Mouse (Mus musculus): ENCODE measurements around the gene Bcl2l13. TPM values are rescaled to one million over a fixed set of nuclear protein-coding genes. Genes with fewer than 3 reads are reported as not detected.
"Not testable (repeated sequence)": the region's sequence is repeated elsewhere in the genome, so short reads cannot be mapped to it uniquely, and the experiment has no call there.

Bcl2l13 gene
- polyA plus RNA-seq, 1 experiment from 2014 or later, result 25.7 TPM

DNA sequence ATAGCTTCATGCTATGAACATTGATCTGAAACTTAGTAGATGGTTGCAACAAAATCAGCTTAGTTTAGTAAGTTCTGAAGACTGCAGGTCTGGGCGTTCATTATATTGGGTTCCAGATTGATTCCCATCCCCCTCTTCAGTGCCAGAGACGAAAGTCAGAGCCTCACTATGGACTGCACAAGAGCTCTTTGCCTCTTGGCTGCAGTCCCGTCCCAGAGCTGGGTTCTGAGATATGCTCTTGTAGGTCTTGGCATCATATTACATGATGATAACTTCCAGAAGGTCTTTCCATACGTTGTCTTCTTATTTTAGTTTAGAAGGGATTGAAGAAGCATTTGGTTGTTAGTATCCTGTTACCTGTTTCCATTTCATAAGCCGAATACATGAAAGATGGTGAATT lies 43.0 kb downstream of the Bcl2l13 start:
- peaks cover 9% of the 10 kb centered on the region; the same call in 1 of the 2 replicates for H3K36me3 ChIP-seq
- H3K4me3 ChIP-seq (replicated peaks), result no peak overlapping the region
- 69% methylated on average over 5 of the region's 5 CpGs for WGBS

DNA sequence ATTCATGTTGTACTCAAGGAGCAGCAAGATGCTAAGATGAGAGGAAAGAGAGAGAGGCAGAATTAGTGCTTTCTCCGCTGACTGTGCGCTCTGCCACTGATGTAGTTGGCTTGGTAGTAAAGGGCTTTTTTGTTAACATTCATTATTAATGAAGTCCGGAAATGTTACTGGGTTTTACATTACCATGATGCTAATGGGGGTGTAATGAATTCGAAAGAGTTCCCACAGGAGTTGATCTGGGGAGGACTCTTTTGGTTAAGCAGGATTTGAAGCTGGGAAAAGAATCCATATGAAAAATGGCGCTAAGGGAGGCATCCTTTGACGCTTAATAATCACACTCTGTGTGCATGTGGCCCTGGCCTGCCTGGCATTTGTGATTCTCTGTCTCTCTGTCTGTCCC lies 48.4 kb downstream of the Bcl2l13 start:
- peaks cover 20% of the 10 kb centered on the region; the same call in 1 of the 2 replicates for H3K36me3 ChIP-seq
- 92% methylated on average over 6 of the region's 6 CpGs for WGBS
- no peak overlapping the region for H3K27ac ChIP-seq
- no peaks in the 10 kb centered on the region for H3K27me3 ChIP-seq (replicated peaks)
- H3K9me3 ChIP-seq, result no peaks in the 10 kb centered on the region
- ATAC-seq, result no peak
- no peak overlapping the region for H3K4me2 ChIP-seq (replicated peaks)
- no peak overlapping the region for H3K9ac ChIP-seq
- H3K4me3 ChIP-seq (replicated peaks), result no peak overlapping the region
- H3K4me1 ChIP-seq (replicated peaks), result no peaks in the 10 kb centered on the region

More for the DNA sequence above, 43.0 kb downstream of the Bcl2l13 start:
- no peaks in the 10 kb centered on the region for H3K9me3 ChIP-seq
- no peak overlapping the region for H3K4me2 ChIP-seq (replicated peaks)
- no peak for ATAC-seq
- no peaks in the 10 kb centered on the region for H3K4me1 ChIP-seq (replicated peaks)
- H3K27ac ChIP-seq, result no peak overlapping the region
- H3K9ac ChIP-seq, result no peak overlapping the region
- H3K27me3 ChIP-seq (replicated peaks), result no peaks in the 10 kb centered on the region

DNA sequence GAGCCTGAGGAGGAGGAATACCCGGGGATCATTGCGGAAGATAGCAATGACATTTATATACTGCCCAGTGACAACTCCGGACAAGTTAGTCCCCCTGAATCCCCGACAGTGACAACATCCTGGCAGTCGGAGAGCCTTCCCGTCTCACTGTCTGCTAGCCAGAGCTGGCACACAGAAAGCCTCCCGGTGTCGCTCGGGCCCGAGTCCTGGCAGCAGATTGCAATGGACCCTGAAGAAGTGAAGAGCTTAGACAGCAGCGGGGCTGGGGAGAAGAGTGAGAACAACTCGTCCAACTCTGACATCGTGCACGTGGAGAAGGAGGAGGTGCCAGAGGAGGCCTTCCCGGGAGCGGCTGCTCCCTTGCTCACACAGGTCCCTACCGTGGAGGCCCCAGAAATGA lies 50.7 kb downstream of the Bcl2l13 start:
- no peak overlapping the region for H3K4me2 ChIP-seq (replicated peaks)

GRCm38 (mm10) chr6:120894089-120894488 lies 58.1 kb downstream of the Bcl2l13 start:
- no peak overlapping the region for H3K27ac ChIP-seq
- peaks cover 9% of the 10 kb centered on the region for H3K36me3 ChIP-seq

More for the DNA sequence above, 50.7 kb downstream of the Bcl2l13 start:
- ATAC-seq, result no peak
- Histone ChIP-seq H3K27ac (no peak overlapping the region), H3K36me3 (peaks cover 19% of the 10 kb centered on the region; the same call in 1 of the 2 replicates), H3K9me3 (no peaks in the 10 kb centered on the region), H3K27me3 (replicated peaks) (no peaks in the 10 kb centered on the region), H3K4me3 (replicated peaks) (no peak overlapping the region), H3K9ac (no peak overlapping the region), H3K4me1 (replicated peaks) (no peaks in the 10 kb centered on the region)
- WGBS, result 86% methylated on average over 17 of the region's 17 CpGs

GRCm38 (mm10) chr6:120894524-120894923 lies 58.5 kb downstream of the Bcl2l13 start:
- Histone ChIP-seq H3K27ac (no peak overlapping the region), H3K4me1 (replicated peaks) (no peaks in the 10 kb centered on the region), H3K9ac (no peak overlapping the region), H3K9me3 (no peaks in the 10 kb centered on the region), H3K4me3 (replicated peaks) (no peak overlapping the region), H3K36me3 (peaks cover 9% of the 10 kb centered on the region), H3K4me2 (replicated peaks) (no peak overlapping the region), H3K27me3 (replicated peaks) (no peaks in the 10 kb centered on the region)
- WGBS, result 79% methylated on average over 9 of the region's 9 CpGs
- no peak for ATAC-seq

More at GRCm38 (mm10) chr6:120894089-120894488, 58.1 kb downstream of the Bcl2l13 start:
- ATAC-seq, result no peak
- Histone ChIP-seq H3K4me1 (replicated peaks) (no peaks in the 10 kb centered on the region), H3K27me3 (replicated peaks) (no peaks in the 10 kb centered on the region), H3K9me3 (no peaks in the 10 kb centered on the region), H3K4me3 (replicated peaks) (no peak overlapping the region), H3K9ac (no peak overlapping the region), H3K4me2 (replicated peaks) (no peak overlapping the region)
- WGBS, result 94% methylated on average over 9 of the region's 9 CpGs

DNA sequence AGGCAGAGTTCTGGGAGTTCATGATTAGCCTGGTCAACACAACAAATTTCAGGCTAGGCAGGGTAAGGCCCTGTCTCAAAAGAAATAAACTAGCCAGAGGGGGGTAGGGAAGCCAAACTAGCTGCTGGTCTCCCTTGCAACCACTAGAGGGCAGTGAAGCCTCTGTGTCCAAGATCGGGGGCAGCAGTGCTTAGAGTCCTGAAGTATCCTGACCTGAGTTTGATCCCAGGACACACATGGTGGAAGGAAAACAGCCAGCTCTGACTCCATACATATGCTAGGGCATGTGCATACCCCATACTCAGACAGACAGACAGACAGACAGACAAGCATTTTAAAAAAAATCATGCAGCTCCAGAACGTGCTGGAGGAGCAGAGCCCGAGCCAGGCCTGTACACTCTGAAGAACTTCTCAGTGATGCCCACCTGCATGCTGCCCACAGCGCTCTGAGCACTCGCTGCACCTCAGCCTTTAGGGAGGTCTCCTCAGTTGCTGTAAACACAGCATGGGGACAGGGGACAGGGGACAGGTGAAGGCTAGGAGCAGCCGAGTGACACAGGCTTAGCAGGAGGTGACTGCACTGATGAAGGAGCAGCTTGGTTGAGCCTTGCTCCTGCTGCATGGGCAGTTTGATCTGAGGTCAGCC lies 62.3 kb downstream of the Bcl2l13 start:
- no peak overlapping the region for H3K4me3 ChIP-seq (replicated peaks)
- H3K4me2 ChIP-seq (replicated peaks), result no peak overlapping the region
- H3K27ac ChIP-seq, result no peak overlapping the region
- no peak overlapping the region for H3K9ac ChIP-seq
- peak; percentile 23 for ATAC-seq
- peaks cover 7% of the 10 kb centered on the region; the same call in 1 of the 2 replicates for H3K36me3 ChIP-seq
- 70% methylated on average over 6 of the region's 6 CpGs for WGBS
- H3K4me1 ChIP-seq (replicated peaks), result no peaks in the 10 kb centered on the region; the same call in 1 of the 2 replicates
- no peaks in the 10 kb centered on the region for H3K9me3 ChIP-seq
- H3K27me3 ChIP-seq (replicated peaks), result no peaks in the 10 kb centered on the region

- H3K9ac ChIP-seq, result no peak overlapping the region
- 82% methylated on average over 14 of the region's 14 CpGs for WGBS
- H3K27me3 ChIP-seq (replicated peaks), result no peaks in the 10 kb centered on the region
- no peak overlapping the region for H3K27ac ChIP-seq
- H3K36me3 ChIP-seq, result no peaks in the 10 kb centered on the region
- no peak for ATAC-seq
- no peak overlapping the region for H3K4me2 ChIP-seq (replicated peaks)
- H3K4me3 ChIP-seq (replicated peaks), result no peak overlapping the region
- H3K4me1 ChIP-seq (replicated peaks), result no peaks in the 10 kb centered on the region; the same call in 1 of the 2 replicates
- H3K9me3 ChIP-seq, result no peaks in the 10 kb centered on the region
These were observed 66.0 kb downstream of the Bcl2l13 start for GRCm38 (mm10) chr6:120901776-120902645.

DNA sequence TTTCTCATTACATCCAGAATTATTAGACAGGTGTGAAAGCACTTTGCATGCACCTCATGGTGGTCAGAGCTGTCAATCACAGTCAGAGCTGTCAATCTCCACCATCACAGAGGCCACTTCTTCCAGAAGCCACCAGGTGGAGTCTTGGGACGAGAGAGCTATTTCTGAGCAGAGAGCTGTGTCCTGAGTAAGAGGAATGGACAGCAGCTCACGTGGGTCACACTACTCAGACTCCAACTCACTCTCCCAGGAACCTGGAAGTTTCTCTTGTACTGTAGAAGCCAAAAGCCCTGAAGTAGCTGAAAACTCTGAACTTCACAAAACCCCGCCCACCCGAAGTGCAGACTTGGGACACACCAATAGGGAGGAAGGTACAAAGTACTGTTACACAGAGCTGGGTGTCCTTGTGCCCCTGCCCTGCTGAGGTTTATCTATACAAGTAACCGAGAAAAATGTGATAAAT lies 67.5 kb downstream of the Bcl2l13 start:
- Histone ChIP-seq H3K9me3 (no peaks in the 10 kb centered on the region), H3K4me2 (replicated peaks) (no peak overlapping the region), H3K9ac (no peak overlapping the region), H3K36me3 (no peaks in the 10 kb centered on the region), H3K27ac (no peak overlapping the region), H3K27me3 (replicated peaks) (no peaks in the 10 kb centered on the region), H3K4me1 (replicated peaks) (no peaks in the 10 kb centered on the region; the same call in 1 of the 2 replicates), H3K4me3 (replicated peaks) (no peak overlapping the region)
- 46% methylated on average over 5 of the region's 5 CpGs for WGBS
- ATAC-seq, result peak; percentile 80

DNA sequence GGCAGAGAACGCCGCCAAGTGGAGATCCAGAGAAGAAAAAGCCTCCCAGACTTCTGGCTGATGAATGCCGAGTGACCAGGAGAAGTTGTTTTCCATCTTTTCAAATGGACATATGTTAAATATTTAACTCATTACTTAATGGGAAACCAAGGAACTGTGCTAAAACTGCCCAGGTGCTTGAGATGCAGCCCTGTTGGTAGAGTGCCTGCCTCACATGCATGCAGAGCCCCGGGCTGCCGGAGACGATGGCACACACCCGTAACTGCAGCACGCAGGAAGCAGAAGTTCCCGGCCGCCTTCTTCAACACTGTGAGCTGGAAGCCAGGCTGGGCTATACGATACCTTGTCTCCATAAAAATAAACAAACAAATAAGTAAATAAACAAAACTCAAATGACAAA lies 67.9 kb downstream of the Bcl2l13 start:
- Histone ChIP-seq H3K27ac (no peak overlapping the region), H3K27me3 (replicated peaks) (no peaks in the 10 kb centered on the region), H3K4me2 (replicated peaks) (no peak overlapping the region), H3K36me3 (no peaks in the 10 kb centered on the region), H3K4me3 (replicated peaks) (no peak overlapping the region), H3K4me1 (replicated peaks) (no peaks in the 10 kb centered on the region; the same call in 1 of the 2 replicates), H3K9me3 (no peaks in the 10 kb centered on the region), H3K9ac (no peak overlapping the region)
- 83% methylated on average over 11 of the region's 11 CpGs for WGBS
- 0 out of 2 replicates have a peak, but pooled peaks have one; percentile 22 for ATAC-seq

GRCm38 (mm10) chr6:120905111-120905510 lies 69.1 kb downstream of the Bcl2l13 start:
- Histone ChIP-seq H3K4me3 (replicated peaks) (no peak overlapping the region), H3K27me3 (replicated peaks) (no peaks in the 10 kb centered on the region), H3K4me1 (replicated peaks) (no peaks in the 10 kb centered on the region; the same call in 1 of the 2 replicates), H3K27ac (no peak overlapping the region), H3K9ac (no peak overlapping the region), H3K36me3 (no peaks in the 10 kb centered on the region), H3K4me2 (replicated peaks) (no peak overlapping the region), H3K9me3 (no peaks in the 10 kb centered on the region)
- ATAC-seq, result no peak
- WGBS, result 73% methylated on average over 5 of the region's 5 CpGs

GRCm38 (mm10) chr6:120906521-120906920 lies 70.5 kb downstream of the Bcl2l13 start:
- Histone ChIP-seq H3K4me3 (replicated peaks) (no peak overlapping the region), H3K9me3 (no peaks in the 10 kb centered on the region), H3K4me2 (replicated peaks) (no peak overlapping the region), H3K27ac (no peak overlapping the region), H3K36me3 (no peaks in the 10 kb centered on the region), H3K9ac (no peak overlapping the region), H3K4me1 (replicated peaks) (peaks cover 4% of the 10 kb centered on the region), H3K27me3 (replicated peaks) (no peaks in the 10 kb centered on the region)
- ATAC-seq, result no peak
- 94% methylated on average over 6 of the region's 6 CpGs for WGBS

DNA sequence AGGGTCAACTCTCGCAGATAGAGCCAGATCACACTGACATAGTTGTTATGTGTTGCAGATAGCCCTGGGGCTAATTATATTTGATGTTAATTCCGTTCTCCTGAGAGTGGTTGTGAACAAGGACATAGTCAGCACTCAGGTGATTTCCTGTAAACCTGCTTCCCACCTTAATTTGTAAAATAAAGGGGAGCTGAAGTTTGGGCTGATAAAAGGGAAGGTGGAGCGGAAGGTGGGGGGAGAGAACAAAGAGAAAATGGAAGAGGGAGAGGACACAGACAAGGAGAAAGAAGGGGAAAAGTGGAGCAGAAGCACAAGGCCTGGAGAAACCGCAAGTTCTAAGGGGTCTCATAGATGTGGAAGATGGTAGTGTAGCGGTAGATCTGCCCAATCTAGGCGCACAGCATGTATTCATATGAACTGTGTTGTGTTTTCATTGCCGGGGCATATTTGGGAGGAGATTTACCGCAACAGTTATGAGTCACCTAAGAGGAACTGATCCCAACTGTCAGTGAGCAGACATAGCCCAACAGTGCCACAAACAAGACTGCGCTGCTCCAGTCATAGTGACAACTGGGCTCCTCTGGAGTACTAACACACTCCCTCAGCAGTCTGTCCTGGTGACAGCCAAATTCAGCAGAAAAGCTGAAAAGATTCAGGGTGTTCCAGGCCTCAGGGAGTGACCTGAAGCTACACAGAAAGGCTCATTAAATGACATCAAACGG lies 72.0 kb downstream of the Bcl2l13 start:
- H3K27ac ChIP-seq; H3K36me3 ChIP-seq; H3K4me3 ChIP-seq (replicated peaks); ATAC-seq; H3K4me2 ChIP-seq (replicated peaks); H3K27me3 ChIP-seq (replicated peaks); H3K9ac ChIP-seq; H3K9me3 ChIP-seq: not testable (repeated sequence)
- peaks cover 10% of the 10 kb centered on the region for H3K4me1 ChIP-seq (replicated peaks)
- 90% methylated on average over 10 of the region's 10 CpGs for WGBS

Measured in intestine, embryonic 15.5 days (tissue).